Mouse (Mus musculus): ENCODE results near the gene Pou3f1.

The Pou3f1 gene

DNA sequence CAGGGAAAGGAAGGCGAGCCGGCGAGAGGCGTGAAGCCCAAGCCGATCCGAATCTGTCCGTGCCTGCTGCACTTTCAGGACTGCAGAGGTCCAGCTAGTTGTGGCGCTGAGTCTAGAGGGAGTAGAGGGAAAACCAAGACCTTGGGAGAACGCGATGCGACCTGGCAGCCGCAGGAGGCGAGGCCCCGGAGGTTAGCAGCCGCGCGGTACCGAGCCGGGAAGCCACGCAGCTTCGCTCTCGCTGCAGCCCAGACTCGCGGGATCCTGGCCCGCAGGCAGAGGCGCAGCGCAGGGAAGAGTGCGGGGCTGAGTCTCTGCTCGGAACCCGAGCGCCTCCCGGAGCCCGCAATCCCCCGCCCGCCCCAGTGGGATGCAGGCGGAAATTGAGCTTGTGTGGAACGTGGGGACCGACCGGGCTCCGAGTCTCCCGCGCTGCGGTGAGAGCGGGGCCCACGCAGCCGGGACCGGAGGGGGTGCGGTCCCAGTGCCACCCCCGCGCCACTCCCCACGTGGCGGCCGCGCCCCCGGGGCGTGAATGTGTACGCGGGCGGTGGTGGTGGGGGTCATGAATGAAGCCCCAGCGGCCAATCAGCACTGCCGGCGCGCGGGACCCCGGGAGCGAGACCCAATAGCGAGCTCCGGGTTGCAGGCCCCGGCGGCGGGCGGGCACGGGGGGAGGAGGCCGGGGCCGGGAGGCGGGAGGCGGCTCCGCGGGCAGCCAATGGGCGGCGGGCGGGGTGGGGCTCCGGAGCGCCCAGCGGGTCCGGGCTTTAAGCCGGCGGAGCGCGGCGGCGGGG is 445 bp downstream of the Pou3f1 start:
- peak; percentile 91 for DNase-seq (ENCODE audit: extremely low spot score)

DNA sequence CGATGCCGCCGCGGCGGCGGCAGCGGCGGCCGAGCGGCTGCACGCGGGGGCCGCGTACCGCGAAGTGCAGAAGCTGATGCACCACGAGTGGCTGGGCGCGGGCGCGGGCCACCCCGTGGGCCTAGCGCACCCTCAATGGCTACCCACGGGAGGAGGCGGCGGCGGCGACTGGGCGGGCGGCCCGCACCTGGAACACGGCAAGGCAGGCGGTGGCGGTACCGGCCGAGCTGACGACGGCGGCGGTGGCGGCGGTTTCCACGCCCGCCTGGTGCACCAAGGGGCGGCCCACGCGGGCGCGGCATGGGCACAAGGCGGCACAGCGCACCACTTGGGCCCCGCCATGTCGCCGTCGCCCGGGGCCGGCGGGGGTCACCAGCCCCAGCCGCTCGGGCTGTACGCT is 1.2 kb downstream of the Pou3f1 start:
- DNase-seq (ENCODE audit: extremely low spot score) = no peak

GRCm38 (mm10) chr4:124658412-124658851 is 1.8 kb downstream of the Pou3f1 start:
- peak; percentile 64 for DNase-seq (ENCODE audit: extremely low spot score)

DNA sequence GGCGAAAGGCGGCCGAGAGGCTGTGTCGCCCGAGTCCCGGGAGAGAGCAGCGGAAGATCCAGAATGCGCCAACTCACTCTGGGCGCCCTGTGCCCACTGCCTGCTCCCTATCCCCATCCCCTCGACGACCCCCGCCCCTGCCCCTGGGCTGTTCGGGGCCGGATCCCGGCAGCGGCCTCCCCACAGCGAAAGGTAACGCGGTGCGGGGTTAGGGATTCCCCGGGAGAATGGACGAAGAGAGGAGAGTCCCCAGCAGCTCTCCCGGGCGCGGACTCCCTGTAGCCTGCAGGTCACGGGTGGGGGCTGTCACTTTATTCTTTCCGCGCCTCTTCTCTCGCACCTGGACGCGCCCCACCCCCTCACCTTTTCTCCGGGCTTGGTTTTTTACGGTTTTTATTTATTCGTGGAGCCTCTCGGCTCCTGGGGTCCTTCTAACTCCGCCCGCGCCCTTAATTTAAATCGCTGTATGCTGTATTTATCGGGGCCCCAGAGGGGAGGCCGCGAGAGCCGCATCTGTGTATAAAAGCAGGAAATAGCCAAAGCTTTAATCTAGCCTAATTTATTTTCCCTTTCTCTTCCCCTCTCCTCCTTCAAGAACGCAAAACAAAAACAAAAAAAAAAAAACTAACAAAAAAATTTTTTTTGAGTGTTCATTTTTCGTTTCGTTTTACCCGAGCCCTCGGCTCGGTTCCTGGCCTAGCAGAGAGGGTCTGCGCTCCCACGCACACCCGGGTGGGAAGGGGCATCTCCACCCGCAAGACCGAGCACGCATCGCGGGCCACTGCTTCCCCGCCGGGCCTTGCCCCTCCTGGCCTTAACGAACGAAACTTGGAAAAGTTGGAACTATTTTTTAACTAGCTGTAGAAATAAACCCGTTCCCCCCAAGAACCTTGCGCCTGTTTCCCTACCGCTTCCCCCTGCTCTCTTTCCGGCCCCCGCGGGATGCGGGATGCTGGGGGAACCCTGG is 2.9 kb downstream of the Pou3f1 start:
- no peak for DNase-seq (ENCODE audit: extremely low spot score)

GRCm38 (mm10) chr4:124660603-124661002 is 4.0 kb downstream of the Pou3f1 start:
- no peak for DNase-seq (ENCODE audit: extremely low spot score)

GRCm38 (mm10) chr4:124663034-124663433 is 6.4 kb downstream of the Pou3f1 start:
- DNase-seq (ENCODE audit: extremely low spot score) = no peak

- no peak for DNase-seq (ENCODE audit: extremely low spot score)
Measured at GRCm38 (mm10) chr4:124664185-124664584, 7.6 kb downstream of the Pou3f1 start.

GRCm38 (mm10) chr4:124664604-124665003 is 8.0 kb downstream of the Pou3f1 start:
- no peak for DNase-seq (ENCODE audit: extremely low spot score)

GRCm38 (mm10) chr4:124667476-124668033 is 10.9 kb downstream of the Pou3f1 start:
- no peak for DNase-seq (ENCODE audit: extremely low spot score)

- DNase-seq (ENCODE audit: extremely low spot score) = no peak
Measured at GRCm38 (mm10) chr4:124668078-124668477, 11.5 kb downstream of the Pou3f1 start.

GRCm38 (mm10) chr4:124670232-124670631 is 13.6 kb downstream of the Pou3f1 start:
- no peak for DNase-seq (ENCODE audit: extremely low spot score)

- DNase-seq (ENCODE audit: extremely low spot score) = no peak
Measured at GRCm38 (mm10) chr4:124671583-124671982, 15.0 kb downstream of the Pou3f1 start.

DNA sequence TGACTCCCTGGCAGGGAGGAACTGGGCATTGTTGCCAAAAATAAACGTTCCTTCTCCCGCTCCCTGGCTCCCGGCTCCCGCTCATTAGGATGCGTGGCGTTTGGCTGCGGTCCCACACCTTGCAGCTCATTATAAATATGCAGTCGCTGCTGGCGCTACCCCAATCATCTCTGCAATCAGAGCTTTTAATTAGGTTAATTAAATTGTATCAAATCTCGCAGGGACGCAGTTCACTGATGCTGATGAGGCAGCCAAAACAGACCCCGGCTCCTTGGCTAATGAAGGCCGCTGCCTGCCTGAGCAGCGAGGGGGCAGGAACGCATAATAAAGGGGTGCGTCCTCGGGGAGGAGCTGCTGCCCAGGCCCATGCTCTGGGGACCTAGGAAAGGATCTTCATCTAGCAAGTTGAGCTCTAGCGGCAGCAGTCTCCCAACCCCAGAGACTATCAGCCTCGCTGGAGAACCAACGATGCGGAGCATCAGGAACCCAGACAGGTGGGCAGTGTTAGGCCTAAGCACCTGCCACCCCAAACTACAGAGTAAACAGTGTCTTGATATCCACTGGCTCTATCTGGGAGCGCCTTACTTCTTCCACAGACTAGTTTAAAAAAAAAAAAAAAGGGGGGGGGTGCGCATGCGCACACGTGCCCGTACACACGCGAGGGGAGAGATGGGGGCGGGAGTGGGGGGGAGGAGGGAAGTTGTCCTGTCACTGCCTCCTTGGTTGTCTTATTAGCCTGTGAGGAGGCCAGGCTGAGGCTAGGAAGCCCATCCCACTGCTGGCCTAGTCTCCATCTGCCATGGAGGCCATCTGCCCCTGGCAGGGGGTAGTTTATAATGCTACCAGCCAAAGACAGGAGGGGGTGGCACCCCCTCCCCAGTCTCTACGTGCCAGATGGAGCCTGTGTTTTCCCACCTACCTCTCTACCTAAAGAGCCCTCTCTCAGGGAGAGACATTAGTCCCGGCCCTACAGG is 16.0 kb downstream of the Pou3f1 start:
- no peak for DNase-seq (ENCODE audit: extremely low spot score)

DNA sequence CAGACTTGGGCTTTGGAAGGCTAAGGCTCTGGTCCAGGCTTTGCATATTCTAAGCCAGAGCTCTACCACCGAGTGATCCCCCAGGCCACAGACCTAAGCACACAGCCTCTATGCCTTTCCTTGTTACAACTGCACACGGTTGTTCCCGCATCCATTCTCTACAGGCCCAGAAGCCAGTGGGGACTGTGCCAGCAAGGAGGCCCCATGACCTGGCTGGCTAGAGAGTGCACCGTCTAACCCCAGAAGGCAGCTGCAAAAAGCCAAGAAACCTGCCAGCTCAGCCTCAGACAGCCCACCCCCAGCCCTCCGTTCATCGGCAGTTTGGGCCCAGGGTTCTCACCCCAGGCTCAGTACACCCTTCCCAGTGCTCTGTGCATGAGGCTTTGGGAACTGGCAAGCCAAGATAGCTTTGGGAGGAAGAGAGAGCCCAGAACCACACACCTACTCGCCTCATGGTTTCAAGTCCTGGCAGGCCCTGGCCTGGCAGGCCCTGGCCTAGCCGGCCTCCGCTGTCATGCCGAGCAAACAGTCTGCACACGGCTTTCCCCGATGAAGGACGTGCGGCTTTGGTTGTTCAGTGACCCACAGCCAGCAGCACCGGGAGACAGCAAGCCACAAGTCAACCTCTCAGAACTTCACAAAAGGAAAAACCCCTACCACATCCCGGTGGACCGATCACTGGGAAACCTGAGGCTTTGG is 17.9 kb downstream of the Pou3f1 start:
- DNase-seq (ENCODE audit: extremely low spot score) = no peak

- peak; percentile 67 for DNase-seq (ENCODE audit: extremely low spot score)
Measured at GRCm38 (mm10) chr4:124675037-124675436, 18.4 kb downstream of the Pou3f1 start.

DNA sequence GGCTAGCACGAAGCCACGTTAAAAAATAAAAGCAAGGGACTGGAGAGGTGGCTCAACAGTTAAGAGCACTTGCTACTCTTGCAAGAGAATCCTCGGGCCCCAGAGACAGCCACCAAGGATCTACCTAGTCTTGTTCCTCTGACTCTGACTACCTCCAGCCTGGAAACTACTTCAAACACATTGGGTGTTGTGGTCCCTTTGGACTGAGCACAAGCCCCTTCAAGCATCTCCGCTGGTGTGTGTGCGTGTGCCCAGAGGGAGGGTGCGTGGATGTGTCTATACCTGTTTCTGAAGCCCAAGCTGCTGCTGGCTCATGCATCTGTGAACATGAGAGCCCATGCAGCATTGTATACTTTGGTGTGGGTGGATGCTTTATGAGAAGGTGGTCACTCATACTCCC is 19.4 kb downstream of the Pou3f1 start:
- DNase-seq (ENCODE audit: extremely low spot score) = no peak

DNA sequence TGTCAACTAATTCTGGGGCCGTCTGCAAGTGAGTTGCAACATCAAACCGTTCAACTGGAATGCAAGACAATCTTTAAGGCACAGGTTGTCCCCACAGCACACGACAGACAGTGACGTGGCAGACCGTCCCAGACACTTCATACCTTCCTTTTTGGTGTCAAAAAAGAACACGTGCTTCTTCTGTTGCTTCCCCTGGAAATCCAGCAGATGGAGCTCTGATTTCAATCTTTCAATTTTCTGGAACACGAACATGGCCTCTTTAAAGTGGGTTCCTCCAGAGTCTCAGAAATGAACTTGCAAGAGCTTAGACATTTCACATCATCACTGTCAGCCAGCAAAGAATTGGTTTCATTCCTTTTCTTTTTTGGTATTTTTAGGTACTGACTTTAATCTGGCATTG is 25.7 kb downstream of the Pou3f1 start:
- no peak for DNase-seq (ENCODE audit: extremely low spot score)

GRCm38 (mm10) chr4:124683474-124683873 is 26.9 kb downstream of the Pou3f1 start:
- no peak for DNase-seq (ENCODE audit: extremely low spot score)

DNA sequence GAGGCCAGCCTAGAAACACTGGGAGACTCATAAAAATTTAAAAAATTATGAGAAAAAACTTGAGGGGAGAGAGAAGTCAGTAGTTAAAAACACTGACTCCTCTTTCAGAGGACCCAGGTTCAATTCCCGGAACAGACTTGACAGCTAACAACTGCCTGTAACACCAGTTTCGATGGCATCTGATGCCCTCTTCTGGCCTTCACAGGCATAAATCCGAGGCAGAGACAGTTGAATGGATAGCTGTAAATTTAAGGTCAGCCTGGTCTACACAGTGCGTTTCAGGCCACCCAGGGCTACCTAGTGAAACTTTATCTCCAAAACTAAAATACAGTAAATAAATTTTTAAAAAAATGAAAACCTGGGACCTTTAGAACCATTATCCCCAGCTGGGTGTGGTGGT is 28.4 kb downstream of the Pou3f1 start:
- no peak for DNase-seq (ENCODE audit: extremely low spot score)

- no peak for DNase-seq (ENCODE audit: extremely low spot score)
Measured at GRCm38 (mm10) chr4:124685453-124685852, 28.8 kb downstream of the Pou3f1 start.
